18 mouse cellular contexts compared by ENCODE assay signal in genomic region chr2:60449732-60450131, GRCm38 (mm10).
A peak's percentile ranks its signal among the peaks of the same experiment; 100 is the strongest.
DNase-seq lines count a peak whose midpoint lies in the region; ATAC-seq and TF ChIP-seq lines count a peak whose summit lies in the region.
"Had no signal": no experiment of that assay in that cellular context is flagged by ENCODE, and none has a peak within 500 bp of the region (broad histone marks: within the 10 kb centered on the region; RNA-seq: fewer than 3 reads in every experiment).

No protein-coding gene starts in this region.

- 51% methylated on average over 6 of the region's 6 CpGs for WGBS in forebrain, embryonic 14.5 days
- WGBS in forebrain, embryonic 11.5 days = 79% methylated on average over 6 of the region's 6 CpGs
- WGBS in midbrain, postnatal 0 days = 72% methylated on average over 6 of the region's 6 CpGs
- 85% methylated on average over 6 of the region's 6 CpGs for WGBS in midbrain, embryonic 14.5 days

- peak; percentile 59 for DNase-seq in forebrain, embryonic 14.5 days (ENCODE audit: low spot score)
- no peak for DNase-seq in forebrain, embryonic 11.5 days (ENCODE audit: low spot score)
- DNase-seq in midbrain, postnatal 0 days (ENCODE audit: low spot score) = peak; percentile 12
- DNase-seq in midbrain, embryonic 14.5 days = no peak
- DNase-seq in gastrocnemius, postnatal 25 days = peak; percentile 45
- DNase-seq in thymus, postnatal 4 days = peak; percentile 28
- no peak for DNase-seq in kidney, adult 9 months
- DNase-seq in heart, postnatal 25 days (ENCODE audit: low spot score) = no peak
- DNase-seq: B cell, adult 2 months; cerebellum, adult 9-10 months; heart, adult 18-20 months; heart, postnatal 10 days; liver had no signal

- H3K4me2 ChIP-seq in forebrain, embryonic 14.5 days (ENCODE audit: low read length) = no peak overlapping the region
- no peak overlapping the region for H3K4me2 ChIP-seq in forebrain, embryonic 11.5 days (ENCODE audit: low read depth, low read length, severe bottlenecking)
- no peak overlapping the region for H3K4me2 ChIP-seq in midbrain, postnatal 0 days (ENCODE audit: low read depth, low read length, poor library complexity, severe bottlenecking)
- no peak overlapping the region for H3K4me2 ChIP-seq in midbrain, embryonic 14.5 days (ENCODE audit: low read length)
- H3K4me2 ChIP-seq: embryonic facial prominence, embryonic 12.5 days; forebrain, embryonic 15.5 days; kidney, embryonic 15.5 days; lung, embryonic 15.5 days had no signal

- no peaks in the 10 kb centered on the region for H3K9me3 ChIP-seq in forebrain, embryonic 14.5 days (replicated peaks; ENCODE audit: control insufficient read depth, low read length)
- H3K9me3 ChIP-seq in forebrain, embryonic 11.5 days (ENCODE audit: control insufficient read depth, low read length) = no peaks in the 10 kb centered on the region
- no peaks in the 10 kb centered on the region for H3K9me3 ChIP-seq in midbrain, postnatal 0 days (ENCODE audit: low read length)
- no peaks in the 10 kb centered on the region for H3K9me3 ChIP-seq in midbrain, embryonic 14.5 days (ENCODE audit: control insufficient read depth, low read length)
- H3K9me3 ChIP-seq: embryonic facial prominence, embryonic 12.5 days; forebrain, embryonic 15.5 days; kidney, embryonic 15.5 days; lung, embryonic 15.5 days; megakaryocyte, embryonic 14.5 days had no signal

- no peak overlapping the region for H3K4me3 ChIP-seq in forebrain, embryonic 14.5 days (ENCODE audit: low read depth, low read length)
- no peak overlapping the region for H3K4me3 ChIP-seq in forebrain, embryonic 11.5 days (ENCODE audit: low read depth, low read length)
- no peak overlapping the region for H3K4me3 ChIP-seq in midbrain, postnatal 0 days (ENCODE audit: low read depth, low read length)
- H3K4me3 ChIP-seq in midbrain, embryonic 14.5 days (replicated peaks; ENCODE audit: low read depth, low read length) = no peak overlapping the region
- H3K4me3 ChIP-seq: embryonic facial prominence, embryonic 12.5 days; forebrain, embryonic 15.5 days; kidney, embryonic 15.5 days; lung, embryonic 15.5 days; megakaryocyte, embryonic 14.5 days had no signal

- no peak overlapping the region for H3K27ac ChIP-seq in forebrain, embryonic 14.5 days (ENCODE audit: low read depth, low read length)
- H3K27ac ChIP-seq in forebrain, embryonic 11.5 days (ENCODE audit: low read depth, low read length) = no peak overlapping the region
- no peak overlapping the region for H3K27ac ChIP-seq in midbrain, postnatal 0 days (ENCODE audit: low read depth, low read length)
- H3K27ac ChIP-seq in midbrain, embryonic 14.5 days (replicated peaks; ENCODE audit: low read depth, low read length) = no peak overlapping the region
- H3K27ac ChIP-seq: embryonic facial prominence, embryonic 12.5 days; forebrain, embryonic 15.5 days; kidney, embryonic 15.5 days; lung, embryonic 15.5 days had no signal

- H3K36me3 ChIP-seq in forebrain, embryonic 14.5 days (ENCODE audit: control insufficient read depth, insufficient read depth, low read length) = no peaks in the 10 kb centered on the region
- H3K36me3 ChIP-seq in forebrain, embryonic 11.5 days (ENCODE audit: control insufficient read depth, insufficient read depth, low read length) = no peaks in the 10 kb centered on the region
- no peaks in the 10 kb centered on the region for H3K36me3 ChIP-seq in midbrain, postnatal 0 days (ENCODE audit: insufficient read depth, low read length)
- H3K36me3 ChIP-seq in midbrain, embryonic 14.5 days (ENCODE audit: control insufficient read depth, insufficient read depth, low read length) = no peaks in the 10 kb centered on the region
- H3K36me3 ChIP-seq: embryonic facial prominence, embryonic 12.5 days; forebrain, embryonic 15.5 days; kidney, embryonic 15.5 days; lung, embryonic 15.5 days had no signal

- peaks cover 15% of the 10 kb centered on the region for H3K4me1 ChIP-seq in forebrain, embryonic 14.5 days (ENCODE audit: control insufficient read depth, insufficient read depth, low read length)
- H3K4me1 ChIP-seq in forebrain, embryonic 11.5 days (replicated peaks; ENCODE audit: control insufficient read depth, insufficient read depth, low read length) = no peaks in the 10 kb centered on the region
- no peaks in the 10 kb centered on the region for H3K4me1 ChIP-seq in midbrain, postnatal 0 days (ENCODE audit: insufficient read depth, low read length)
- H3K4me1 ChIP-seq in midbrain, embryonic 14.5 days (ENCODE audit: control insufficient read depth, insufficient read depth, low read length) = no peaks in the 10 kb centered on the region
- H3K4me1 ChIP-seq: lung, embryonic 15.5 days had no signal

- ATAC-seq in forebrain, embryonic 14.5 days = no peak
- ATAC-seq in forebrain, embryonic 11.5 days (replicated peaks; ENCODE audit: low FRiP score) = no peak
- ATAC-seq in midbrain, postnatal 0 days (ENCODE audit: low FRiP score) = no peak
- ATAC-seq in midbrain, embryonic 14.5 days (ENCODE audit: low FRiP score, low TSS enrichment) = no peak
- ATAC-seq: forebrain, embryonic 15.5 days had no signal

- intact Hi-C loops in heart, postnatal 25 days (cut with DNase I) = no loop called here

- no peak for TF ChIP-seq CTCF in midbrain, postnatal 0 days (IDR thresholded peaks at IDR 0.05)

- H3K9ac ChIP-seq in forebrain, embryonic 14.5 days (ENCODE audit: low read length) = no peak overlapping the region
- no peak overlapping the region for H3K9ac ChIP-seq in forebrain, embryonic 11.5 days (ENCODE audit: low read length)
- H3K9ac ChIP-seq in midbrain, postnatal 0 days (replicated peaks; ENCODE audit: low read length, poor library complexity, severe bottlenecking) = no peak overlapping the region
- no peak overlapping the region for H3K9ac ChIP-seq in midbrain, embryonic 14.5 days (replicated peaks; ENCODE audit: low read length)
- H3K9ac ChIP-seq: embryonic facial prominence, embryonic 12.5 days; forebrain, embryonic 15.5 days; kidney, embryonic 15.5 days; lung, embryonic 15.5 days had no signal

- H3K27me3 ChIP-seq in forebrain, embryonic 14.5 days (replicated peaks; ENCODE audit: control insufficient read depth, insufficient read depth, low read length) = no peaks in the 10 kb centered on the region
- H3K27me3 ChIP-seq in forebrain, embryonic 11.5 days (ENCODE audit: control insufficient read depth, insufficient read depth, low read length) = no peaks in the 10 kb centered on the region
- H3K27me3 ChIP-seq in midbrain, postnatal 0 days (ENCODE audit: insufficient read depth, low read length) = no peaks in the 10 kb centered on the region
- H3K27me3 ChIP-seq in midbrain, embryonic 14.5 days (ENCODE audit: control insufficient read depth, insufficient read depth, low read length) = no peaks in the 10 kb centered on the region
- H3K27me3 ChIP-seq: embryonic facial prominence, embryonic 12.5 days; forebrain, embryonic 15.5 days; kidney, embryonic 15.5 days; lung, embryonic 15.5 days had no signal

Comparison
In these comparisons a context has a peak if more than half of its experiments do, and no peak if none do; other contexts are left out.
1. DNase-seq: peak in forebrain, embryonic 14.5 days (single experiment), midbrain, postnatal 0 days (single experiment), gastrocnemius, postnatal 25 days (single experiment) and thymus, postnatal 4 days (single experiment); none in forebrain, embryonic 11.5 days (single experiment), midbrain, embryonic 14.5 days (single experiment), kidney, adult 9 months (single experiment) and heart, postnatal 25 days (single experiment).